Mouse (Mus musculus) liver, embryonic 14.5 days (tissue): ENCODE measurements at regions not wholly inside any gene's neighbourhood (a gene's known extent, or its start where the extent isn't known, plus 50 kb on each side); places are given as distances from the start of the nearest gene placed in this dataset.

Experiments
- CTCF ChIP-seq: IDR thresholded peaks from 2 replicates; pipeline ENCODE4 v1.5.1; 2016; ENCODE audit warnings: antibody characterized with exemption, low read depth, control low read depth
- EP300 ChIP-seq: IDR thresholded peaks from 2 replicates; pipeline ENCODE4 v1.6.1; 2016; ENCODE audit warnings: antibody characterized with exemption, low read depth

GRCm38 (mm10) chr4:7996923-7997574, 241.8 kb downstream of the Car8 start:
- TF ChIP-seq CTCF (no peak), EP300 (no peak)
